Mouse (Mus musculus): ENCODE results near the gene Hras.

DNA sequence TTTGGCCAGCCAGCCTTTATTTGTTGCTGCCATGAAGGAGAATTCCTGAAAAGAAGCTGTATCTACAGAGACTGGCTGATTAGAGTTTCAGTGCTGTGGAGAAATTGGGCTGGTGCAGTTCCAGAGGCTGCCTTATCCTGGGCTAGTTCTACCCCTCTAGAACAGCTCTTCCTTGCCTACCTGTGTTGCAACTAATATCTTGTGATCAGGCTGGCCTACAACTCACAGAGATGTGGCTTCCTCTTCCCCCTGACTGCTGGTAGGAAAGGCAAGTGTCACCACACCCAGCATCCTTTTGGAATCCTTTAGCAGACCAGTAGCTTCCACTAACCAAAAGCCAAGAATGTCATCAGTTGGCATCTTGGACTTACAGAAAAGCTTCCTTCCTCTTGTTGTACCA is 23.9 kb downstream of the Hras start:
- TF ChIP-seq CTCF (IDR thresholded peaks at IDR 0.05; ENCODE audit: extremely low read depth, insufficient read depth, insufficient read length, insufficient replicate concordance) = no peak
- TF ChIP-seq POLR2A (IDR thresholded peaks at IDR 0.05; ENCODE audit: low read depth, low read length) = no peak
